Mouse (Mus musculus) liver, embryonic 12.5 days (tissue): Measurements from ENCODE around the gene Ripor2. TPM values are rescaled to one million over a fixed set of nuclear protein-coding genes. Genes with fewer than 3 reads are reported as not detected.

Experiments used
- ATAC-seq: fragments of 200-750 bp; cut with Nextera tagmentation; 2 replicates; pipeline ENCODE4 v1.8.0; 2017; ENCODE audit warnings: moderate number of reproducible peaks, mild to moderate bottlenecking, moderate library complexity
- H3K27ac ChIP-seq: fragments of 300-500 bp; sonication (generic); 2 replicates; pipeline ENCODE4 v1.5.1; 2016; ENCODE audit warnings: mild to moderate bottlenecking
- H3K27me3 ChIP-seq: fragments of 300-500 bp; sonication (generic); replicated peaks from 2 replicates; pipeline ENCODE4 v1.6.1; 2016; ENCODE audit warnings: mild to moderate bottlenecking, moderate library complexity
- H3K36me3 ChIP-seq: fragments of 300-500 bp; sonication (generic); 2 replicates; pipeline ENCODE4 v1.6.1; 2016; ENCODE audit warnings: mild to moderate bottlenecking, moderate library complexity
- H3K4me1 ChIP-seq: fragments of 300-500 bp; sonication (generic); 2 replicates; pipeline ENCODE4 v1.6.1; 2016
- H3K4me2 ChIP-seq: fragments of 300-500 bp; sonication (generic); 2 replicates; pipeline ENCODE4 v1.6.1; 2016; ENCODE audit warnings: mild to moderate bottlenecking, moderate library complexity
- H3K4me3 ChIP-seq: fragments of 300-500 bp; sonication (generic); 2 replicates; pipeline ENCODE4 v1.5.1; 2016; ENCODE audit warnings: mild to moderate bottlenecking, moderate library complexity
- H3K9ac ChIP-seq: fragments of 300-500 bp; sonication (generic); 2 replicates; pipeline ENCODE4 v1.6.1; 2016; ENCODE audit warnings: mild to moderate bottlenecking, moderate library complexity
- H3K9me3 ChIP-seq: fragments of 300-500 bp; sonication (generic); replicated peaks from 2 replicates; pipeline ENCODE4 v1.6.1; 2016; ENCODE audit warnings: mild to moderate bottlenecking, moderate library complexity
- WGBS: fragments of 180-500 bp; shearing (Covaris S2); methylation state at CpG from one replicate; pipeline ENCODE4 v1.1.7; 2016; ENCODE audit not compliant: insufficient replicate concordance; 5-methylcytosine and 5-hydroxymethylcytosine counted together
- polyA plus RNA-seq: library from polyadenylated mRNA; unstranded; fragments of >200 nt; fragmentation: Nextera tagmentation; extraction: Ambion mirVana; gene quantifications from 2 replicates; pipeline ENCODE4 v1.2.1, GENCODE M21; 2016

Gene Ripor2
- polyA plus RNA-seq, 1 experiment from 2014 or later: 8.3 TPM

DNA sequence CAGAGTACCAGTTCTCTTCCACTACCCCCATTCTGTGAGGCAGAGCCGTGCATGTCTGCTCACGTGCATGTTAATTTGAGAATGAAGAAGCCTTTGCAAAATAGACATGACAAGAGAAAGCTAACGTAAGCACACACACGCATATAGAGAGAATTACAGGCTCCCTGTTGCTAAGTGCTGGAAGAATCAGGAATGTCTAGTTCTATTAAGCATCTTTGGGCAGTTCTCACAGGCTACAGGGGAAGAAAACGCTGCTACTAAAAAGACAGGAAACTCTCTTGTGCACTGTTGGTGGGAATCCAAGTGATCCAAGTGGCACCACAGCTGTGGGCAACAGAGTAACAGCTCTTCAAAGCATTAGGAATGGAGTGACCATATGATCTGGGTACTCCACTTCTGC lies 43.1 kb downstream of the Ripor2 start:
- H3K36me3 ChIP-seq: no peaks in the 10 kb centered on the region
- WGBS: 62% methylated on average over 5 of the region's 5 CpGs
- H3K27ac ChIP-seq: no peak overlapping the region
- H3K9ac ChIP-seq: no peak overlapping the region; the same call in 1 of the 2 replicates
- no peak for ATAC-seq
- 0 out of 2 replicates have a peak, but pooled peaks cover 5% of the 10 kb centered on the region for H3K4me1 ChIP-seq
- no peak overlapping the region for H3K4me2 ChIP-seq
- no peak overlapping the region for H3K4me3 ChIP-seq
- H3K9me3 ChIP-seq: no peaks in the 10 kb centered on the region
- H3K27me3 ChIP-seq: peaks cover 15% of the 10 kb centered on the region

DNA sequence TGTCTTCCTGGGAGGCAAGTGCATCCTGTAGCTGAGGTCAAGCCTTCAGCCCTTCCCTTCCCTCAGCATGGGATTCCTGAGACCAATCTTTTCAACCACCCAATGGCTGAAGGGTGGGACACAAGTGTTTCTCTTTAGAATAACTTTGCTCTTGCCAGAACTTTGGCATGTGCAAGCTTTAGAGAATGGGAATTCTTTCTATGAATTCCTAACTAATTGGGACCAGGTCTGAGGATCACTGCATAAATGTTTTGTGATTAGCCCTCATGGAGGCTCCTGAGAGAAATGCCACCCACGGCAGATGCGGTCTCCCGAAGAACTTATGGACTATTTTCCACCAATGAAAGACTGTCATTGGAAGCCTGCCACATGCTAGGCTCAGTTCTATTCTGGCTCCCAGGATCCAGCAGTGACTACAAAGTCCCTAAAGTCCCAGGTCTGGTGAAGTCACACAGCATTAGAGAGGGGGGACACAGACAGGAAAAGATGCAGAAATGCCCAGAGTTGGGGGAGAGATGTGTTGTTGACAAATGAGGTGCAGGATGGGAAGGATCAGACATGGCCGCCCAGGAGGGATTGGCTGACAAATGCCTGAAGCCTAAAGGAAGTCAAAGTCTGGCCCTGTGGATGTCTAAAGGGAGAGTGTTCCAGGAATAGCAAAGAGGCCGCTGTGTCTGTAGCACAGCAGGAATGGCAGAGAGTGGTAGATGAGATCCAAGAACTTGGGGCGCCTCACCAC lies 44.9 kb downstream of the Ripor2 start:
- WGBS: 75% methylated on average over 6 of the region's 6 CpGs
- no peaks in the 10 kb centered on the region for H3K9me3 ChIP-seq
- H3K36me3 ChIP-seq: no peaks in the 10 kb centered on the region
- no peak overlapping the region for H3K4me2 ChIP-seq
- H3K4me1 ChIP-seq: peaks cover 21% of the 10 kb centered on the region
- no peak overlapping the region for H3K4me3 ChIP-seq
- peaks cover 18% of the 10 kb centered on the region for H3K27me3 ChIP-seq
- no peak overlapping the region for H3K27ac ChIP-seq
- ATAC-seq: no peak
- H3K9ac ChIP-seq: no peak overlapping the region

DNA sequence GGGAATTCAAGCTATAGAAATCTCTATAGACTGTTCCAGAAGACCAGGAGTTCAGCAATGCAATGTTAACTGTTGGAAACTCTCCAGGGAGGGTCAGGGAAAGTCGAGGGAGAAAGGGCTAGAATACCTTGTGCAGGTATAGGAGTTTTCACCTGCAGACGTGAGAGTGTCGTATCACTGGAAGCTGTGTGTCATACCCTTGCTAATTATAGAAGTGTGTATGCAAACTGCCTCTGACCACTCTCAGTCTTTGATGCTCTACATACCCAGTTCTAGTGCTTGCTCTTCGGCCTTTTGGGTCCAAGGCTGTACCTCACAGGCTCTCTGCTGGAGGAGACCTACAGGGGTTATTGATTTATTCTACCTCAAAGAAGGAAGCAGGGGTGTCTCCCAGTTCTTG lies 46.2 kb downstream of the Ripor2 start:
- Histone ChIP-seq H3K27me3 (peaks cover 24% of the 10 kb centered on the region), H3K27ac (no peak overlapping the region), H3K4me2 (no peak overlapping the region), H3K9ac (no peak overlapping the region), H3K4me3 (no peak overlapping the region), H3K9me3 (no peaks in the 10 kb centered on the region), H3K4me1 (peaks cover 29% of the 10 kb centered on the region), H3K36me3 (no peaks in the 10 kb centered on the region)
- 70% methylated on average over 4 of the region's 4 CpGs for WGBS
- no peak for ATAC-seq

DNA sequence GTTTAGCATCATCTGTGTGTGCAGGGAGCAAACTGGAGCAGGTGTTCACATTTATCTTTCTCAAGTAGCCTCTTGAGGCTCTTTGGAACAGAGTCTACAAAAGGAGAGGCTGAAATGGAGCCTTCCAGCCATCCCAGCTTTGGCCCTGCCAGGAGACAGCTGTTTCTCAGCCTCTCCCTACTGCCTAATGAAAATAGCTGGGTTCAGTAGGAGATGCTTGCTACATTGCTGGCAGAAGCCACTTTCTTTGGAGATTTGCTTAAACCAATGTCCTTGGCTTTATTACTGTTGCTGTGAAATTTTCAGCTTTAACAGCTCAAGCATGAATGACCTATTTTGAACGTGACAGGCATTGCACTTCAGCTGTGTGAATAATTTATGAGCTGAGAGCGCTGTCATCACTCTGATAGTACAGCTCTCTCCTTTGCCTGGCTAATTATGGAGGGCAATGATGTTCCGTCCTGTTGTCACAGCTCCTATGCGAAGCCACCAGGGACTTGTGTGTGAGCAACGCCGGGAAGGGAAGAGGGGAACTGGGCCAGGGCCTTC lies 47.2 kb downstream of the Ripor2 start:
- 71% methylated on average over 6 of the region's 6 CpGs for WGBS
- H3K27ac ChIP-seq: no peak overlapping the region
- H3K9ac ChIP-seq: no peak overlapping the region
- no peak overlapping the region for H3K4me3 ChIP-seq
- H3K4me1 ChIP-seq: peaks cover 34% of the 10 kb centered on the region
- no peaks in the 10 kb centered on the region for H3K9me3 ChIP-seq
- no peak for ATAC-seq
- H3K4me2 ChIP-seq: no peak overlapping the region
- no peaks in the 10 kb centered on the region for H3K36me3 ChIP-seq
- peaks cover 33% of the 10 kb centered on the region for H3K27me3 ChIP-seq

DNA sequence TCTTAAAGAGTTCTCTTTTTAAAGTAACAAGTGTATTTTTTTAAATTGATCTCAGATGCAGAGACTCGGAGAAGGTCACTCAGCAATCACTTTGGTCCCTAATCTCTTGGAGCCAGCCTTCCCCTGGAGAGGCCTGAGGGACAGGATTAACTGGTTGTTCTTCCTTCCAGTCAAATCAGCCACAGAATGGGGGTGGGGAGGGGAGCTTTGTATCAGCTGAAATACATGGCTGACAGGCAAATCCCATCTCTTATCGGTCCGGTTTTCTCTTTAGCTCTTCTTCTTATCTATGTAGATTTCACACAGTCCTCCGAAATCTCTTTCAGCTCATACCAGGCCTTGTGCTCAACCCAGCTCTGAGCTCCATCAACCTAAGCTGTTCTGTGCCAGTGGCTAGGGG lies 48.4 kb downstream of the Ripor2 start:
- no peak overlapping the region for H3K9ac ChIP-seq
- peak; percentile 61; the same call in 1 of the 2 replicates for ATAC-seq
- no peak overlapping the region for H3K4me2 ChIP-seq
- WGBS: 10% methylated on average over 4 of the region's 4 CpGs
- H3K9me3 ChIP-seq: no peaks in the 10 kb centered on the region
- H3K36me3 ChIP-seq: no peaks in the 10 kb centered on the region
- H3K27ac ChIP-seq: no peak overlapping the region
- H3K4me1 ChIP-seq: peaks cover 32% of the 10 kb centered on the region
- H3K4me3 ChIP-seq: no peak overlapping the region
- peaks cover 45% of the 10 kb centered on the region for H3K27me3 ChIP-seq

DNA sequence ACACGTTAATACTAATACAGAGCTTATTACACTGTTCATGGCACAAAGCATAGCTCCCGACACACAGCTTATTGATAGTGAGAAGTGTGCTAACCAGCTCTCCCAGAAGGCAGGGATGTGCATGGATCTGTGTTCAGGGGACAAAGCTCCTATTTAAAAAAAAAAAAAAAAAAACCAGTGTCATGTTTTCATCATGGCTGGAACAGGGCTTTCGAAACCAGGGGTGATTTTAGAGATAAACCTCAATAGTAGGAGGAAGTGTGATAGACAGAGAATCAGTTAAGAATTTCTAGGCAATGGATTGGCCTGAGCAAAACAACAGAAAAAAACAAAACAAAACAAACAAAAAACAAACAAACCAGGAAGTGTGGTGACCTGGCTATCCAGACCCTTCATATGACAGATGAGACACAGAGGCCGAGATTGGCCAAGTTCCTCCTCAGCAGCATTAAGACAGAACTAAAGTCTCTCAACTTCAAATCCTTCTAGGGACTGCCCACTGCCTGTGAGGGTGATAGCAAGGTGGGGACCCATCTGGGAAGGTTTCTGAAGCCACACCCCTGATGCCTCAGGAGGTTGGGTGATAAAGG lies 51.1 kb downstream of the Ripor2 start:
- no peak overlapping the region for H3K9ac ChIP-seq
- no peak overlapping the region for H3K4me2 ChIP-seq
- H3K4me3 ChIP-seq: no peak overlapping the region
- no peak overlapping the region for H3K27ac ChIP-seq
- peaks cover 45% of the 10 kb centered on the region for H3K4me1 ChIP-seq
- peaks cover 70% of the 10 kb centered on the region for H3K27me3 ChIP-seq
- ATAC-seq: no peak
- H3K9me3 ChIP-seq: no peaks in the 10 kb centered on the region
- WGBS: 31% methylated on average over 4 of the region's 4 CpGs
- H3K36me3 ChIP-seq: no peaks in the 10 kb centered on the region

DNA sequence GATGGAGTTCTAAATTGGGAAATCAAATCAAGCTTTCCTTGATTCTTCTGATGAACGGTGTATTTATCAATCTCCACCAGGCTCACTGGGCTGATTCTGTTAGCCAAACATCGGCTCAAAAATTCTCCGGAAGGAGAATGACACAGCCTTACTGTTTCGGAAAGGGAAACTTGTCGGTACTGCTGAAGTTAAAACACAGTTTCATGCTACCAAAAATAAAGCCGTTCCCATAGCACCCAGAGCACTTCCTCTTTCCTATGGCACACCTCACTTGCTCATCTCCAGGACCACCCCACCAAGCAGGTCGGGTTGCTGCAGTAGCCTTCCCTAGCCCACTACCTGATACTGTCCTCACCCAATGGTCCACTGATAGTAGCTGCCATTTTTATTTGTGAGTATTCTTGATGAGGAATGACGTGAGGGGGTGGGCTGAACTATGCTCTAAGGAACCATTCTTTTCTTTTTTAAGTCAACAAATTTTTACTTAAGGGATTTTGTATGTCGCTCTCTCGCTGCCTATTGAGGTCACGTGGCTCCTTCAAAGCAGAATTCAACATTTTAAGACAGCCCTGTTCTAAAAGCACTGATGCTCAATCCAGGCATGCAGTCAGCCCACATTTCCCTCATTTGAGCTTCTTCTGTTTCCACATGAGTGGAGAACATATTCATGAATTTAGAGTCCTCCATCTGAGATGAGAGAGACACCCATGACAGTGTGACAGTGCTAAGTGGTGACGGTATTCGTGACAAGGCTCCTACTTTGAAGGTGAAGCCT lies 52.5 kb downstream of the Ripor2 start:
- ATAC-seq: no peak
- Histone ChIP-seq H3K27ac (no peak overlapping the region), H3K9ac (no peak overlapping the region), H3K4me3 (no peak overlapping the region), H3K4me1 (peaks cover 58% of the 10 kb centered on the region), H3K9me3 (no peaks in the 10 kb centered on the region), H3K27me3 (peaks cover 75% of the 10 kb centered on the region), H3K36me3 (no peaks in the 10 kb centered on the region), H3K4me2 (no peak overlapping the region)
- 56% methylated on average over 13 of the region's 13 CpGs for WGBS

DNA sequence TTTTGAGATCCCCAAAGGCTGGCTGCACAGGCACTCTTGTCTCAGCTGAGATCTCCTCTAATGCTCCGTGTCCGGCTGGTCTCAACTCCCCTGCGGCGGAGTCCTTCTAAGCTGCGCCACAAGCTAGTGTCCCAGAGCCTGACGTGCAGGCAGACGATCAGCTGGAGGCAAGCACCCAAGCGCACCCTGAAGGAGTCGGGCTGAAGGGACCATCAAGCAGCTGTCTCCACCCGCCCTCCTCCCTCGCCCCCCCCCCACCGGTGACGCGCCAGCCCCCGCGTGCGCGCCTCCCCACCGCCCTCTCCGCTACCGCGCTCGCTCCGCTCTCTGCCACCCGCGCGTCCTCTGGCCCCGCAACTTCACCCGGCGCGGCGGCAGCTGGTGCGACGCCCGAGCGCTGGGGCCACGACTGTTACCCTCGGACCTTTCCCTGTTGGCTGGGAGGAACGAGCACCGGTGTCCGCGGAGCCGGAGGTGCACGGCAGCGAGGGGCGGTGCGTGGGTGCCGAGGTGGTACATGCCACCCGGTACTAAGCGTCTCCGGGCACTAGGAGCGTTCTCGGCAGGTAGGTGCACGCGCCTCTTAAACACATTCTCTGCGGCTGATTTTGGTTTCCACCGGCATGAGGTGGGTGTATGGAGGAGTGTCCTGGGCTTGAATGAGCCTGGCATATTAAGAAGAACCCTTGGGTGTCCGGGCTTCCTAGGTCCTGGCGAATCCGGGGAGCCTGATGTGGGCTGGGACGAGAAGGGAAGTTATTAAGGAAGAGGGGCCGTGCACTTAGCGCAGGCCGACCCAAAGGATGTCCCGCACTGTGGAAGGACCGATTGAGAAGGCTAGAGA lies 56.6 kb downstream of the Ripor2 start:
- Histone ChIP-seq H3K36me3 (no peaks in the 10 kb centered on the region), H3K4me1 (peaks cover 54% of the 10 kb centered on the region), H3K9ac (peak overlapping the region; percentile 29), H3K4me2 (peak overlapping the region; percentile 83), H3K27me3 (peaks cover 71% of the 10 kb centered on the region), H3K27ac (no peak overlapping the region), H3K9me3 (no peaks in the 10 kb centered on the region), H3K4me3 (peak overlapping the region; percentile 55)
- WGBS: 3% methylated on average over 46 of the region's 66 CpGs
- ATAC-seq: 0 out of 2 replicates have a peak, but pooled peaks have one; percentile 14

DNA sequence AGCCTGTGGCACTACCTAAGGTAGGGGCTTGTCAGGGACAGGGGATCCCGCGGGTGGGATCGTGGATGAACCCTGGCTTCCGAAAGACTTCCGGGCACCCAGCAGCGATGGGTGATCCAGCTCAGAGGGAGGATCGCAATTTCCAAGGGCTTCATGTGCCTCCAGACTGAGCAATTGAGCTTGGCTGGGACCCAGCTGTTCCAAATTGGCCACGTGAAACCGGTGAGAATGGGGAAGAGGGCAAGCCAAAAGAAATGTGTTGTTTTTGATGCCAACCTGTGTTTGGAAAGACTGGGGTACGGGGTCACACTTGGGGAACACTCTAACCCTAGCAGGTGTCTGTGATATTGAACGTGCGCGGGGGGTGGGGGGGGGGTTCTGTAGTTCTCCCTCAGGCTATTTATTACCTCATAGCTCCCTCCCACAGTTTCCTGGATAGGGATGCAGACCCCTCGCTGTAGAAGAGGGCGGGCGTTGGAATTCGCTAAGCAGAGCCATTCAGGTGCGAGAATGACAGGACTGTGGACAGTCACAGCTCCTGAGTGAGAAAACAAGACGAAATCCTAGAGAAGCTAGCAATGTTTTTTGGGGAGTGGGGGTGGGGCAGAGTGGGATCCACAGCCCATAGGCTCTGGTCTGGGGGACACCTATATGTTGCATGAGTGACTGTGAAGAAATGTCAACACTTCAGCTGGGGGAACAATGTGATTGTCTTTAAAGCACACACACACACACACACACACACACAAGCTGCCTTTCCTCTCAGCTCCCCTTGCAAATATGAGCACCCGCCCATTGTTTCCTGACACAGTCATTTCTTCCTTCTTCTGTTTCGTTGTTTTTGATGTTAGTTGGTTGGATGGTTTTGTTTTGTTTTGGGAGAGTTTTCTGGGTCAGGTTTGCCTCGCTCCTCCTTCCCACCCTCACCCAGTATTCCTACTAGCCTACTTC lies 57.5 kb downstream of the Ripor2 start:
- ATAC-seq: no peak
- no peak overlapping the region for H3K27ac ChIP-seq

DNA sequence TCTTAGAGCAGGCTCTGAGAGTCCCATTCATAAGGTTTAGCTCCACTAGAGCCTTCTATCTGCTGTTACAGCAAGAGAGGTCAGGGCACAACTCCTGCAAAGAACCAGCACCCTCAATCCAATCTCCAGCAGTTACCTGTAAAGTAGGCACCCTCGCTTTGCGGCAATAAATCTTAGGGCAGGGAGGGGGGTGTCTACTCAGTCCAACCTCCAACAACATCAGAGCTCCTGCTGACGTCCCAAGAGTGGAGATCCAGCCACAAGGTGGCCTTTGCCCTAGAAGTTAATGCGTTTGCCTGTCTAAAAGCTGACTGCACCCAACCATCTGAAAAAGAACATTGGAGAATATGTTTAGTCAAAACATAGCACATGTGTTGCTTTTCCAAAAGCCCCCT lies 58.2 kb downstream of the Ripor2 start:
- ATAC-seq: no peak
- peak overlapping the region; percentile 83; the same call in 1 of the 2 replicates for H3K4me2 ChIP-seq

More for the DNA sequence above, 57.5 kb downstream of the Ripor2 start:
- Histone ChIP-seq H3K9me3 (no peaks in the 10 kb centered on the region), H3K27me3 (peaks cover 62% of the 10 kb centered on the region), H3K4me1 (peaks cover 52% of the 10 kb centered on the region), H3K9ac (0 out of 2 replicates have a peak overlapping the region, but pooled peaks have one; percentile 29), H3K4me2 (peak overlapping the region; percentile 83), H3K4me3 (peak overlapping the region; percentile 55), H3K36me3 (no peaks in the 10 kb centered on the region)
- WGBS: 11% methylated on average over 22 of the region's 22 CpGs

More for the DNA sequence above, 58.2 kb downstream of the Ripor2 start:
- H3K4me3 ChIP-seq: no peak overlapping the region
- H3K27me3 ChIP-seq: peaks cover 56% of the 10 kb centered on the region
- peaks cover 52% of the 10 kb centered on the region for H3K4me1 ChIP-seq
- no peaks in the 10 kb centered on the region for H3K36me3 ChIP-seq
- no peak overlapping the region for H3K27ac ChIP-seq
- H3K9me3 ChIP-seq: no peaks in the 10 kb centered on the region
- 32% methylated on average over 4 of the region's 4 CpGs for WGBS
- no peak overlapping the region for H3K9ac ChIP-seq
